Comparison of ENCODE assay signal across 13 mouse cellular contexts in genomic region chr11:119522779-119523178, GRCm38 (mm10). TPM values are rescaled to one million over a fixed set of nuclear protein-coding genes. Genes with fewer than 3 reads are reported as not detected.
A peak's percentile ranks its signal among the peaks of the same experiment; 100 is the strongest.
DNase-seq lines count a peak whose midpoint lies in the region; ATAC-seq and TF ChIP-seq lines count a peak whose summit lies in the region.
"Had no signal": no experiment of that assay in that cellular context is flagged by ENCODE, and none has a peak within 500 bp of the region (broad histone marks: within the 10 kb centered on the region; RNA-seq: fewer than 3 reads in every experiment).

No protein-coding gene starts in this region.

- peak; percentile 85 for DNase-seq in hindbrain, postnatal 0 days (ENCODE audit: low spot score)
- DNase-seq in adrenal gland, postnatal 14 days: peak; percentile 71
- peak; percentile 99 for DNase-seq in cerebellum, adult 11-12 months
- peak; percentile 34 for DNase-seq in heart, postnatal 4 days
- DNase-seq in retina, postnatal 1 day: no peak
- no peak for DNase-seq in right cerebral cortex, adult 18-20 months
- DNase-seq: thymus, postnatal 4 days had no signal

- no peak for TF ChIP-seq CTCF in hindbrain, postnatal 0 days (IDR thresholded peaks at IDR 0.05; ENCODE audit: low read depth)

- no peak overlapping the region for H3K9ac ChIP-seq in hindbrain, postnatal 0 days (replicated peaks; ENCODE audit: low read length)
- H3K9ac ChIP-seq in hindbrain, embryonic 13.5 days: no peak overlapping the region
- no peak overlapping the region for H3K9ac ChIP-seq in intestine, embryonic 15.5 days
- H3K9ac ChIP-seq: embryonic facial prominence, embryonic 12.5 days; forebrain, embryonic 15.5 days; liver, embryonic 14.5 days; midbrain, embryonic 15.5 days had no signal

- no peaks in the 10 kb centered on the region for H3K36me3 ChIP-seq in hindbrain, postnatal 0 days (ENCODE audit: insufficient read depth, low read length)
- no peaks in the 10 kb centered on the region for H3K36me3 ChIP-seq in hindbrain, embryonic 13.5 days
- H3K36me3 ChIP-seq in intestine, embryonic 15.5 days: no peaks in the 10 kb centered on the region
- H3K36me3 ChIP-seq: embryonic facial prominence, embryonic 12.5 days; forebrain, embryonic 15.5 days; midbrain, embryonic 15.5 days had no signal

- H3K4me2 ChIP-seq in hindbrain, postnatal 0 days (ENCODE audit: low read depth, low read length): no peak overlapping the region
- H3K4me2 ChIP-seq in hindbrain, embryonic 13.5 days: no peak overlapping the region
- no peak overlapping the region for H3K4me2 ChIP-seq in intestine, embryonic 15.5 days (replicated peaks)
- H3K4me2 ChIP-seq: embryonic facial prominence, embryonic 12.5 days; forebrain, embryonic 15.5 days; midbrain, embryonic 15.5 days had no signal

- H3K9me3 ChIP-seq in hindbrain, postnatal 0 days (ENCODE audit: low read length): no peaks in the 10 kb centered on the region
- H3K9me3 ChIP-seq in hindbrain, embryonic 13.5 days: no peaks in the 10 kb centered on the region
- no peaks in the 10 kb centered on the region for H3K9me3 ChIP-seq in intestine, embryonic 15.5 days
- H3K9me3 ChIP-seq: embryonic facial prominence, embryonic 12.5 days; forebrain, embryonic 15.5 days; midbrain, embryonic 15.5 days had no signal

- H3K27ac ChIP-seq in hindbrain, postnatal 0 days: peak overlapping the region; percentile 16; the same call in 1 of the 2 replicates
- no peak overlapping the region for H3K27ac ChIP-seq in hindbrain, embryonic 13.5 days
- H3K27ac ChIP-seq in intestine, embryonic 15.5 days: no peak overlapping the region
- H3K27ac ChIP-seq: embryonic facial prominence, embryonic 12.5 days; forebrain, embryonic 15.5 days; liver, embryonic 14.5 days; midbrain, embryonic 15.5 days had no signal

- H3K27me3 ChIP-seq in hindbrain, postnatal 0 days (ENCODE audit: insufficient read depth, low read length): no peaks in the 10 kb centered on the region
- H3K27me3 ChIP-seq in hindbrain, embryonic 13.5 days: no peaks in the 10 kb centered on the region
- H3K27me3 ChIP-seq in intestine, embryonic 15.5 days (replicated peaks): peaks cover under 1% of the 10 kb centered on the region; the same call in 1 of the 2 replicates
- H3K27me3 ChIP-seq: forebrain, embryonic 15.5 days; midbrain, embryonic 15.5 days had no signal

- peak; percentile 83 for ATAC-seq in hindbrain, postnatal 0 days
- no peak for ATAC-seq in hindbrain, embryonic 13.5 days (ENCODE audit: low FRiP score)
- no peak for ATAC-seq in intestine, embryonic 15.5 days
- ATAC-seq: forebrain, embryonic 15.5 days; midbrain, embryonic 15.5 days had no signal

- H3K4me1 ChIP-seq in hindbrain, postnatal 0 days (ENCODE audit: insufficient read depth, low read length): peaks cover 7% of the 10 kb centered on the region
- peaks cover 4% of the 10 kb centered on the region for H3K4me1 ChIP-seq in hindbrain, embryonic 13.5 days (replicated peaks)
- H3K4me1 ChIP-seq in intestine, embryonic 15.5 days (replicated peaks): peaks cover 10% of the 10 kb centered on the region; the same call in 1 of the 2 replicates

- no peak overlapping the region for H3K4me3 ChIP-seq in hindbrain, postnatal 0 days (ENCODE audit: low read length)
- no peak overlapping the region for H3K4me3 ChIP-seq in hindbrain, embryonic 13.5 days
- no peak overlapping the region for H3K4me3 ChIP-seq in intestine, embryonic 15.5 days (replicated peaks)
- H3K4me3 ChIP-seq: embryonic facial prominence, embryonic 12.5 days; forebrain, embryonic 15.5 days; midbrain, embryonic 15.5 days had no signal

- WGBS in hindbrain, postnatal 0 days: 35% methylated on average over 8 of the region's 8 CpGs
- 66% methylated on average over 8 of the region's 8 CpGs for WGBS in hindbrain, embryonic 13.5 days
- 63% methylated on average over 8 of the region's 8 CpGs for WGBS in intestine, embryonic 15.5 days

RNA-seq across cellular contexts. Expression of gene Nptx1, which starts 24.8 kb away (rescaled TPM):
- total RNA-seq in hindbrain, postnatal 0 days (2014; rRNA removed): 27.0 and 29.0 TPM in 2 replicates
- 9.4 and 10.1 TPM in 2 replicates for polyA plus RNA-seq in hindbrain, postnatal 0 days (2015; fragmentation: Nextera tagmentation; extraction: Ambion mirVana)
- 12.6 and 15.2 TPM in 2 replicates for polyA plus RNA-seq in hindbrain, embryonic 13.5 days (2015; fragmentation: Nextera tagmentation; extraction: Ambion mirVana)
- 3.3 and 4.1 TPM in 2 replicates for total RNA-seq in adrenal gland, postnatal 14 days (2021)
- total RNA-seq in heart, postnatal 4 days (2021): under 1 TPM; 0.50 to 0.74 TPM
- polyA plus RNA-seq in intestine, embryonic 15.5 days (2015; fragmentation: Nextera tagmentation; extraction: Ambion mirVana): 0.90 and 1.1 TPM in 2 replicates
- polyA plus RNA-seq: liver, embryonic 14.5 days had no signal

RNA-seq across cellular contexts. Expression of gene Endov, which starts 31.6 kb away (rescaled TPM):
- 39.9 and 50.5 TPM in 2 replicates for total RNA-seq in hindbrain, postnatal 0 days (2014; rRNA removed)
- polyA plus RNA-seq in hindbrain, postnatal 0 days (2015; fragmentation: Nextera tagmentation; extraction: Ambion mirVana): 12.8 and 13.4 TPM in 2 replicates
- polyA plus RNA-seq in hindbrain, embryonic 13.5 days (2015; fragmentation: Nextera tagmentation; extraction: Ambion mirVana): 15.5 and 20.9 TPM in 2 replicates
- total RNA-seq in adrenal gland, postnatal 14 days (2021): 19.7 and 22.4 TPM in 2 replicates
- total RNA-seq in heart, postnatal 4 days (2021): 10 to 100 TPM; 15.7 to 17.4 TPM
- polyA plus RNA-seq in intestine, embryonic 15.5 days (2015; fragmentation: Nextera tagmentation; extraction: Ambion mirVana): 15.5 and 15.6 TPM in 2 replicates

Comparison
In these comparisons a context has a peak if more than half of its experiments do, and no peak if none do; other contexts are left out.
1. DNase-seq: peak in hindbrain, postnatal 0 days (single experiment), adrenal gland, postnatal 14 days (single experiment), cerebellum, adult 11-12 months (single experiment) and heart, postnatal 4 days (single experiment); none in retina, postnatal 1 day (single experiment) and right cerebral cortex, adult 18-20 months (single experiment).